Comparison of ENCODE assay signal across 12 mouse cellular contexts in the genomic region with DNA sequence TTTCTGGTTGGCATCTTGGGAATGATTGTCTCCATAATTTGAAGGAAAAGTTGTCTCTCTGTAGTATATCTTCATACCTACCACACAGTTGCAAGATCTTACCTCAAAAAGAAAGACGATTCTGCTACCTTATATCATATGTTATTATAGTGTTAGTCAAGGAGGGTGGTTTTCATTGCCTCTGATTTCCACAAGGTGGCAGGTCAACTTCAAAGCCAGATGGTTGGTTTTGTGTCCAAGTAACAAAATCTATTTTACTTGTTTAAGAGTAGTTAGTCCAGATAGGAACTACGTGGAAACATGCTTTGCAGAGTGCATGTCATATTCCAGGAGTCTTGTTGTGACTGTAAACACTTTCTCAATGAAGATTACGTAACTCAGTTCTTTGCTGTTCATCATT.
DNase-seq lines count a peak whose midpoint lies in the region; ATAC-seq and TF ChIP-seq lines count a peak whose summit lies in the region.
"Had no signal": no experiment of that assay in that cellular context is flagged by ENCODE, and none has a peak within 500 bp of the region (broad histone marks: within the 10 kb centered on the region; RNA-seq: fewer than 3 reads in every experiment).

No protein-coding gene starts in this region.

- WGBS in heart, adult 2 months, result 43% methylated on average over 3 of the region's 3 CpGs
- WGBS in liver, embryonic 14.5 days (ENCODE audit: insufficient replicate concordance), result 49% methylated on average over 3 of the region's 3 CpGs

- peak; percentile 75 for TF ChIP-seq CTCF in heart, adult 2 months (IDR thresholded peaks at IDR 0.05)
- TF ChIP-seq CTCF in liver, embryonic 14.5 days (IDR thresholded peaks at IDR 0.05; ENCODE audit: low read depth), result peak; percentile 52; the same call in 1 of the 2 replicates
- peak in 2 of 3 experiments; percentile 26 to 54; a peak in 3 of 6 replicates for TF ChIP-seq CTCF in MEL (IDR thresholded peaks at IDR 0.05 in 2 of 3, conservative IDR thresholded peaks at IDR 0.05 in 1 of 3; ENCODE audit: control insufficient read depth in 1 of 3, insufficient read depth in 1 of 3, low read depth in 2 of 3, low read length in 3 of 3, poor library complexity in 1 of 3, severe bottlenecking in 1 of 3)

- no peaks in the 10 kb centered on the region for H3K9me3 ChIP-seq in liver, embryonic 14.5 days (ENCODE audit: control insufficient read depth, low read length)
- H3K9me3 ChIP-seq in MEL (replicated peaks; ENCODE audit: insufficient read depth, low read length), result no peaks in the 10 kb centered on the region
- H3K9me3 ChIP-seq: embryonic facial prominence, embryonic 15.5 days; intestine, embryonic 15.5 days; limb, embryonic 15.5 days had no signal

- no peak overlapping the region for H3K4me2 ChIP-seq in liver, embryonic 14.5 days (ENCODE audit: low read depth)
- H3K4me2 ChIP-seq: embryonic facial prominence, embryonic 15.5 days; intestine, embryonic 15.5 days; limb, embryonic 15.5 days had no signal

- H3K36me3 ChIP-seq in heart, adult 2 months (ENCODE audit: control insufficient read depth, insufficient read depth, low read length), result no peaks in the 10 kb centered on the region
- H3K36me3 ChIP-seq in liver, embryonic 14.5 days (replicated peaks; ENCODE audit: control insufficient read depth, insufficient read depth, low read depth), result no peaks in the 10 kb centered on the region
- H3K36me3 ChIP-seq in MEL (ENCODE audit: control insufficient read depth in 1 of 2, insufficient read depth in 2 of 2, low read length in 2 of 2), result no peaks in the 10 kb centered on the region; a peak in 2 of 4 replicates
- H3K36me3 ChIP-seq: embryonic facial prominence, embryonic 15.5 days; intestine, embryonic 15.5 days; limb, embryonic 15.5 days had no signal

- no peak overlapping the region for H3K4me3 ChIP-seq in heart, adult 2 months
- no peak overlapping the region for H3K4me3 ChIP-seq in liver, embryonic 14.5 days (ENCODE audit: insufficient read depth in 1 of 2, low read depth in 2 of 2, low read length in 2 of 2)
- H3K4me3 ChIP-seq in MEL (ENCODE audit: control insufficient read depth in 1 of 2, insufficient read depth in 1 of 2, low read depth in 2 of 2, low read length in 2 of 2), result no peak overlapping the region
- H3K4me3 ChIP-seq: embryonic facial prominence, embryonic 15.5 days; intestine, embryonic 15.5 days; limb, embryonic 15.5 days had no signal

- TF ChIP-seq EP300 in heart, adult 2 months (IDR thresholded peaks at IDR 0.05; ENCODE audit: insufficient read depth, low read depth, low read length), result no peak
- TF ChIP-seq EP300 in liver, embryonic 14.5 days (IDR thresholded peaks at IDR 0.05; ENCODE audit: low read depth), result no peak
- no peak for TF ChIP-seq EP300 in MEL (IDR thresholded peaks at IDR 0.05; ENCODE audit: low read depth in 1 of 2, low read length in 2 of 2)

- DNase-seq in heart, adult 2 months, result no peak
- no peak for DNase-seq in heart, postnatal 14 days
- DNase-seq in liver, embryonic 14.5 days (ENCODE audit: low read depth in 3 of 3, low spot score in 3 of 3), result peak in 1 of 3 experiments; percentile 4
- DNase-seq in liver (no peak), MEL (ENCODE audit: low read depth, low spot score) (peak; percentile 52)
- no peak for DNase-seq in testis, postnatal 10 days (ENCODE audit: low spot score)
- no peak for DNase-seq in yolk sac, embryonic 10.5 days (ENCODE audit: low spot score)
- DNase-seq: right cerebral cortex, adult 18-20 months had no signal

- peak; percentile 56 for TF ChIP-seq RAD21 in MEL (IDR thresholded peaks at IDR 0.05; ENCODE audit: low read depth, low read length)

- no peak overlapping the region for H3K9ac ChIP-seq in heart, adult 2 months (ENCODE audit: low read depth, low read length)
- H3K9ac ChIP-seq in liver, embryonic 14.5 days (replicated peaks), result no peak overlapping the region
- H3K9ac ChIP-seq in MEL (ENCODE audit: control insufficient read depth, low read depth, low read length, poor library complexity, severe bottlenecking), result no peak overlapping the region
- H3K9ac ChIP-seq: embryonic facial prominence, embryonic 15.5 days; intestine, embryonic 15.5 days; limb, embryonic 15.5 days had no signal

- no peaks in the 10 kb centered on the region for H3K79me2 ChIP-seq in heart, adult 2 months (replicated peaks; ENCODE audit: control insufficient read depth, insufficient read depth, low read length)
- no peaks in the 10 kb centered on the region for H3K79me2 ChIP-seq in MEL (ENCODE audit: control insufficient read depth, insufficient read depth, low read length, poor library complexity)

- H3K4me1 ChIP-seq in heart, adult 2 months (ENCODE audit: control insufficient read depth, insufficient read depth, low read length), result no peaks in the 10 kb centered on the region; the same call in 1 of the 2 replicates
- 0 out of 4 replicates have a peak, but pooled peaks cover 0 to 2% of the 10 kb centered on the region in 2 experiments for H3K4me1 ChIP-seq in liver, embryonic 14.5 days (replicated peaks; ENCODE audit: control insufficient read depth in 2 of 2, insufficient read depth in 2 of 2, low read length in 1 of 2)
- H3K4me1 ChIP-seq in MEL (ENCODE audit: control insufficient read depth in 1 of 2, insufficient read depth in 2 of 2, low read length in 2 of 2), result peaks cover 0 to 2% of the 10 kb centered on the region in 2 experiments; a peak in 1 of 4 replicates
- H3K4me1 ChIP-seq: embryonic facial prominence, embryonic 15.5 days; intestine, embryonic 15.5 days; limb, embryonic 15.5 days had no signal

- ATAC-seq in liver, embryonic 14.5 days (ENCODE audit: insufficient read depth), result no peak
- peak; percentile 55; the same call in 1 of the 2 replicates for ATAC-seq in megakaryocyte progenitor cell, adult 5-6 weeks (replicated peaks; ENCODE audit: poor library complexity)
- ATAC-seq: intestine, embryonic 15.5 days had no signal

- H3K27me3 ChIP-seq in heart, adult 2 months (ENCODE audit: control insufficient read depth, insufficient read depth, low read length), result no peaks in the 10 kb centered on the region
- no peaks in the 10 kb centered on the region for H3K27me3 ChIP-seq in liver, embryonic 14.5 days (ENCODE audit: control insufficient read depth, insufficient read depth, low read length)
- H3K27me3 ChIP-seq in MEL (ENCODE audit: control insufficient read depth in 1 of 2, insufficient read depth in 2 of 2, low read length in 2 of 2), result no peaks in the 10 kb centered on the region
- H3K27me3 ChIP-seq: embryonic facial prominence, embryonic 15.5 days; intestine, embryonic 15.5 days; limb, embryonic 15.5 days had no signal

- H3K27ac ChIP-seq in heart, adult 2 months, result no peak overlapping the region
- no peak overlapping the region for H3K27ac ChIP-seq in liver, embryonic 14.5 days
- H3K27ac ChIP-seq in MEL (ENCODE audit: control insufficient read depth, low read depth, low read length), result no peak overlapping the region
- H3K27ac ChIP-seq: embryonic facial prominence, embryonic 15.5 days; intestine, embryonic 15.5 days; limb, embryonic 15.5 days had no signal

- intact Hi-C loops in heart, adult 2 months (cut with DNase I), result loop anchor here (10.0 kb wide), 1 partner anchor 140 kb away; the partner anchor contains the start of gene Bmp2k
- intact Hi-C loops in heart, postnatal 14 days (cut with DNase I), result loop anchor here (1.0 to 5.0 kb wide), 2 partner anchors 143 to 201 kb away; partner anchors contain the start of gene Bmp2k

- TF ChIP-seq POLR2A in heart, adult 2 months (IDR thresholded peaks at IDR 0.05; ENCODE audit: insufficient read depth, low read depth, low read length), result no peak
- TF ChIP-seq POLR2A in MEL (IDR thresholded peaks at IDR 0.05; ENCODE audit: control insufficient read depth in 1 of 2, insufficient read depth in 1 of 2, low read depth in 1 of 2, low read length in 2 of 2, poor library complexity in 1 of 2), result no peak

TF ChIP-seq in MEL, 35 proteins besides CTCF, POLR2A, EP300 and RAD21:
- TF ChIP-seq ETS1 (IDR thresholded peaks at IDR 0.05; ENCODE audit: low read depth, low read length), result no peak
- no peak for TF ChIP-seq GATA1 (IDR thresholded peaks at IDR 0.05; ENCODE audit: low read depth, low read length)
- TF ChIP-seq E2F4 (IDR thresholded peaks at IDR 0.05; ENCODE audit: borderline replicate concordance, low read depth, low read length), result no peak
- no peak for TF ChIP-seq MAX (IDR thresholded peaks at IDR 0.05; ENCODE audit: low read length)
- no peak for TF ChIP-seq TBP (IDR thresholded peaks at IDR 0.05; ENCODE audit: low read depth, low read length)
- TF ChIP-seq USF1 (IDR thresholded peaks at IDR 0.05; ENCODE audit: low read depth, low read length), result no peak
- no peak for TF ChIP-seq POLR2AphosphoS2 (IDR thresholded peaks at IDR 0.05; ENCODE audit: low read length)
- TF ChIP-seq SMC3 (IDR thresholded peaks at IDR 0.05; ENCODE audit: low read depth, low read length), result peak; percentile 74
- peak; percentile 61 for TF ChIP-seq ZC3H11A (IDR thresholded peaks at IDR 0.05; ENCODE audit: low read depth, low read length)
- no peak for TF ChIP-seq BHLHE40 (IDR thresholded peaks at IDR 0.05; ENCODE audit: borderline replicate concordance, low read depth, low read length)
- TF ChIP-seq USF2 (IDR thresholded peaks at IDR 0.05; ENCODE audit: borderline replicate concordance in 1 of 2, insufficient read depth in 1 of 2, low read depth in 1 of 2, low read length in 2 of 2), result no peak
